Mouse (Mus musculus) cerebellum, postnatal 14 days (tissue): Measurements from ENCODE around the gene Esm1.
A peak's percentile ranks its signal among the peaks of the same experiment; 100 is the strongest.

ENCODE experiments used
- DNase-seq, 2 experiments: peaks; one replicate each; pipeline ENCODE4 v3.0.0; 2021; ENCODE audit warnings: mixed read lengths in 2 of 2

The Esm1 gene

GRCm38 (mm10) chr13:113209624-113210023, at the start of gene Esm1:
Gene Esm1 (plus strand): TSS chr13:113209659.
- no peak for DNase-seq

DNA sequence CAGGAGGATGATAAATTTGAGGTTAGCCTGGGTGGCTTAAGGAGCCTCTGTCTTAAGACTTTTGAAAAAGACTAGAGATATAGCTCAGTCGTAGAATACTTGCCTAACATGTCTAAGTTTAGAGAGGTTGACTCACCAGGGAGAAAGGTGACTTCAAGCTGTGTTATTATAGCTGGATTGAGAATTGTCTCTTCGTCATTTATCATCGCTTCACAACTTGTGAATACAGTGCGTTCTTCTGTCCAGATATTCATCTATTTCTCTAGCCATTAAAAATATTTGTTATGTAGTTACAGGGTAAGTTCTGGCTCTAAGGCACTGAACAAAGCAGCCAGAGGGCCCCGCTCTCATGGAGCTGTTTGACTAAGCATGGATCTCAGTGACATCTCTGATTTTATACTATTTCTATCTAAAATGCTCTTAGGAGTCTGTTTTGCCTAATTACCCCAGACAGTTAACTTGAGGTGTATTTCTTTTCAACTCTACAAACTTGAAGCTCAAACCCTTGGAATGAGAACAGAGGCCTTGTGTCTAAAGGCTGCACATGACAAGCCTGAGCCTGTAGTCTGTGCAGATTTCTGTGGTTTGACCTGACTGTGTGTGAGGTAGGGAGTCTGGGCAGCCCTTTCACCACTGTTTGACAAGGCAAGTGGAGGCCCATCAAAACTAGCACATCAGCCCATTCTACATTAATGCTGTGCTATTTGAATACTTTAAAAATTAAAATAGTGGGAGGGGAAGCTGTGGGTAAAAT, 45.0 kb upstream of the Esm1 start:
- no peak for DNase-seq

- no peak for DNase-seq
Observed at GRCm38 (mm10) chr13:113168018-113168534, 41.4 kb upstream of the Esm1 start.

- DNase-seq: no peak
Observed at GRCm38 (mm10) chr13:113170256-113170655, 39.2 kb upstream of the Esm1 start.

- no peak for DNase-seq
Observed at GRCm38 (mm10) chr13:113174162-113174561, 35.3 kb upstream of the Esm1 start.

- DNase-seq: no peak
Observed at GRCm38 (mm10) chr13:113183310-113183709, 26.1 kb upstream of the Esm1 start.

DNA sequence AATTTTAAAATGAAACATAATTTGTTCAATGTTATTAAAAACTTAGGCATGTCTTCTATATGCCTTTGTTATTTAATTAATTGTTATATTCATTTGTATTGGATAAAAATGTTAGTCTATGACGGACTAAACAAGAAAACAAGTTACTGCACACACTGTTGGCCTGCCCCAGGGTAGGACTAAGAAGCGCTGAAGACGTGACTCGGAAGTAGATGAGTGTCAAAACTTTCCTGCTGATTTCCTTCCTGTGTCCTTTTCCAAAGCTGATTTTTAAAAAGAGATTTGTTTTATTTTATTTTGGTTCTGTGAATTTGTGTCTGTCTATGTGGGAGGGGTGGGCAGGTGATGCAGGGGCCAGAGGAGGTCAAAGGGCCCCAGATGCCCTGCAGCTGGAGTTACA, 25.7 kb upstream of the Esm1 start:
- DNase-seq: no peak

- no peak for DNase-seq
Observed at GRCm38 (mm10) chr13:113196808-113197674, 12.4 kb upstream of the Esm1 start.

DNA sequence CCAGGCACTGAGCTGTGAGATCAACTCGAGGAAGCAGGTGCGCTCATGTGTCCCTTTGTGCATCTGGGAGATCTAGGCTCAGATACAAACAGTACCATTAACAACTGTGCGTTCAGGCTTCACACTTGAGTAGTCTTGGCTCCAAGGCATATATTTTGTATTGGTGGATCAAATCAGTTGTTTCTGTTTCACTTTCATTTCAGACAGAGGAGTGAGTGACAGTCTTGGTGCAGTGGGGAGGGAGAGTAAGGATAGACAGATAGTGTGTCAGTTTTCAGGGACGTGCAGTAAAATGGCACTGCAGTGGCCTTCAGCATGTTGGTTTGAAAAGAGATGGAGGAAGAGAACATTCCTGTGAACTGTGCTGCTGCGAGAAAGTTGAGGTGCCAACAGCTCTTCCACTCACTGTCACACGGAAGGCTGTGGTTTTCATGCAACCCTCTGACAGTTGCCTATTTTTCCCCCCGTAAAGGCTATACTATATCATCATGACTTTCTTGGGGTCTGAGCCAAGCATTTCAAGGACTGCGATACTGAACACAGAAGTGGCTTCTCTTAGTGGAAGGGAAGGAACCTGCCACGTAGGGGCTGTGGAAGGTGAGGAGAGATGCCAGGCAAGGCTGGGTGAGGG, 11.5 kb upstream of the Esm1 start:
- no peak for DNase-seq

- DNase-seq: no peak
Observed at GRCm38 (mm10) chr13:113199331-113199730, 10.1 kb upstream of the Esm1 start.

- no peak for DNase-seq
Observed at GRCm38 (mm10) chr13:113200726-113201125, 8.7 kb upstream of the Esm1 start.

DNA sequence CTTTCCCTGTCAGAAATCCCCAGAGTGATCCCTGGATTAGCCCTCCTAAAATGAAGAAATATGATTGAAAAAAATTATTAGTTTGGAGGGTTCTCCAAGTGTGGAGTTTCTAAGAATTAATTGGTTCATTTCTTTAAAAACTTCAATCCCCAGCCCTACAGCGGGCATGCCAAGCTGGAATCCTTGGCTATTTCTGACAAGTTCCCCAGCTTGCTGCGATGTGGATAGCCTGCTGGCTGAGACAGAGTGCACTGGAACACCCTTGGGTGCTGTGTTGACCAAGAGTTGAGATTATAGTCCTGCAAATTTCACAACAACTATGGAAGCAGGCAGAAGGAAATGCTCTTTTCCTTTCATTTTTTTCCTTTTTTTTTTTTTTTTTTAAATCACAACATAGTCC, 7.8 kb upstream of the Esm1 start:
- DNase-seq: no peak

DNA sequence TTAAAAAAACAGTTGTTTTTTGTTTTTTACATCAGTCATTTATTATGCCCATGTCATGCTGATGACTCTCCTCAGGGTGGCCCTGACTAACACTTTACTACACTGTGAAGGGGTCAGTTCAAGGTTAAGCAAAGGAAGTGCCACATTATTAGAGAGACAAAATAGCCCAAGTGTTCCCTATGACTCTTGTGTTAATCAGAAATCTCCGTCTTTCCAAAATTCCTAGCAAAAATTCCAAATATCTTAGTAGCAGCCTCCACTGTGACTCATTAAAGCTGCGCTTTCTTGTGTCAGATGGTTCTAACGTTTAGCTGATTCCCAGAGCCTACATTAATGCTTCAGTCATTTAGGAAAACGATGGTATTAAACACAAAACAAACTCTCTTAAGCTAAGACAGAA, 7.3 kb upstream of the Esm1 start:
- DNase-seq: no peak

DNA sequence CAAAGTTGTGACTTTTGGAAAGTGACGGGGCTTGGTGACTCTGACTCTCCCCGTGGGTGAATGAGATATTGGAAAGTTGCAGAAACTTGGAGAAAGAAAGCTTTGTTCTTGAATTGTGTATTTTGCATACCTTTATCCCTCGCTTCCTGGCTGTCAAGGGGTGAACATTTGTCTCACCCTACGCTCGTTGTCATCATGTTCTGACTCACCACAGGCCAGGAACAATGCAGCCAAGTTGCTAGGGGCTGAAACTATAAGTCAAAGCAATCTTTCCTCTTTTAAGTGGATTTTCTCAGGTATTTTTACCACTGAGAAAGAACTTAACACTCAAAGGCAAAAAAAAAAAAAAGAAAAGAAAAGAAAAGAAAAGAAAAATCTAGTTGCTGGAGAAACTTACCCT, 6.3 kb upstream of the Esm1 start:
- no peak for DNase-seq

GRCm38 (mm10) chr13:113205346-113205745, 4.1 kb upstream of the Esm1 start:
- DNase-seq: no peak

- DNase-seq: no peak
Observed at GRCm38 (mm10) chr13:113211345-113211744, 1.9 kb downstream of the Esm1 start.

DNA sequence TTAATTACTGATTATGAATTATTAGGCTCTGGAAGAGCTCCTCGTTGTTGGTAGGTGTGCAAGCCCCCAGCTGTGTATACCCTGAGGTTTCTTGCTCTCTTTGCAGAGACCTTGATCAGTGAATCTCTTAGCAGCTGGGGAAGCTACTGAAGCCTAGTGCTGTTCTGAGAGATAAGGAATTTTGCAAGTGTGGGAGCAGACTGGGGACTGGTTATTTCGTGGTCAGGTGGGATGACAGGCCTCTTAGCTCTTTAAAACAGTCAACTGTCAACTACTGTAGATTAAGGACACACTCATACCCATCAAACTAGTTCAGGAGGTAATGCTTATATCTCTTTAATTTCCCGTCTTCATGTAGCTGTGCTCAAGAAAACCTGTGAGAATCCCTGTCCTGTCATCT, 2.9 kb downstream of the Esm1 start:
- DNase-seq: no peak

GRCm38 (mm10) chr13:113213865-113214264, 4.4 kb downstream of the Esm1 start:
- no peak for DNase-seq

DNA sequence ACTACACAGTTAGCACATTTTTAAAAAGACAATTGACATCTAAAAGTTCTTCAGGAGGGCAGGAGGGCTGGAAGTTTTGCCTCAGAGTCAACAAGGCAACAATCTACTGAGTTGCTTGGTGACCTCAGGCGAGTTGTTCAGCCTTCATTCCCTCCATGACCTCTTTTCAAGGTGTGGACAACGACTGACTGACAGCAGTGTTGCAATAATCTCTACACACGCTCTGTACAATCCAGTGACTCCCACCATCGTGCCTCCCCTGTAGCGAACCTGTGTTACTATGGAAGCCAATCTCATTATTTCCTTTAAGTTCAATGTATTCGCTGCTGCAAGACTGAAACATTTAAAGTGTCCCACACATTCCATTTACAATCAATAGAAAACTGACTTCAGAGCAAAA, 12.4 kb downstream of the Esm1 start:
- DNase-seq: no peak

- peak; percentile 58 to 67 for DNase-seq
Observed at GRCm38 (mm10) chr13:113224105-113224504, 14.6 kb downstream of the Esm1 start.

DNA sequence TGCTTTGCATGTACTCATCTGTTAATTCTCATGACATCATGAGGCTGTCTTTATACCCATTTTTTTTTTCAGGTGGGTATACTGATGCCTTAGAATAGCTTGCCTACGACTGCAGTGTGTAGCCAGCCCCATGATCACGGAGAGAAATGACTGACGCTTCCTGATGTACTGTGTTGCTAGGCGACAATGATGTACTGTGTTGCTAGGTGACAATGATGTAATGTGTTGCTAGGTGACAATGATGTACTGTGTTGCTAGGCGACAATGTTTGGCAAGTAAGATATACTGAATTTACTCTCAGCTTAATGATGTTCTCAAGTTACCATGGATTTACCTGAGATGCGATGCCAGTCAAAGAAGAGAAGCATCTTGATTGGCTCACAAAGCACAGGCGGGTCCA, 16.4 kb downstream of the Esm1 start, which contains the start of gene Gzmk:
TSS of gene Gzmk (minus strand) at position 98 of the 400 bp plus-strand sequence.
- DNase-seq: no peak

- DNase-seq: no peak
Observed at GRCm38 (mm10) chr13:113227076-113227475, 17.6 kb downstream of the Esm1 start.
